Mouse (Mus musculus) liver, adult 2 months (tissue): ENCODE results near the gene Stau1. TPM values are rescaled to one million over a fixed set of nuclear protein-coding genes. Genes with fewer than 3 reads are reported as not detected.

ENCODE experiments used
- DNase-seq: peaks from one replicate; pipeline ENCODE4 v3.0.0-alpha.2; 2011; ENCODE audit warnings: low read depth, low spot score; ENCODE audit errors: extremely low read depth
- H3K27ac ChIP-seq: fragments of 200-500 bp; replicated peaks from 2 replicates; pipeline ENCODE4 v1.5.1; 2012; ENCODE audit warnings: low read depth, mild to moderate bottlenecking, control low read depth, inconsistent platforms, low read length; ENCODE audit not compliant: insufficient read depth
- H3K27me3 ChIP-seq: fragments of 200-500 bp; 2 replicates; pipeline ENCODE4 v1.6.1; 2012; ENCODE audit warnings: mild to moderate bottlenecking, moderate library complexity, low read length, inconsistent platforms; ENCODE audit not compliant: control insufficient read depth, insufficient read depth
- H3K36me3 ChIP-seq: fragments of 200-500 bp; 2 replicates; pipeline ENCODE4 v1.6.1; 2012; ENCODE audit warnings: low read length, inconsistent platforms; ENCODE audit not compliant: control insufficient read depth, insufficient read depth
- H3K4me1 ChIP-seq: fragments of 200-500 bp; 2 replicates; pipeline ENCODE4 v1.6.1; 2011; ENCODE audit warnings: low read length; ENCODE audit not compliant: control insufficient read depth, insufficient read depth
- H3K4me3 ChIP-seq: fragments of 200-500 bp; 2 replicates; pipeline ENCODE4 v1.5.1; 2011; ENCODE audit warnings: low read depth, mild to moderate bottlenecking, control low read depth, low read length, moderate library complexity; ENCODE audit not compliant: insufficient read depth
- H3K79me2 ChIP-seq: fragments of 200-500 bp; 2 replicates; pipeline ENCODE4 v1.6.1; 2012; ENCODE audit warnings: inconsistent platforms, mild to moderate bottlenecking, low read length, moderate library complexity; ENCODE audit not compliant: control insufficient read depth, insufficient read depth
- H3K9ac ChIP-seq: fragments of 200-500 bp; 2 replicates; pipeline ENCODE4 v1.6.1; 2012; ENCODE audit warnings: low read depth, mild to moderate bottlenecking, control low read depth, inconsistent platforms, low read length
- CTCF ChIP-seq: fragments of 200-500 bp; IDR thresholded peaks from 2 replicates; pipeline ENCODE4 v1.5.1; 2011; ENCODE audit warnings: low read depth, low read length, control low read depth
- POLR2A ChIP-seq: fragments of 200-500 bp; IDR thresholded peaks from 2 replicates; pipeline ENCODE4 v1.6.1; 2011; ENCODE audit warnings: low read length, control low read depth; ENCODE audit not compliant: insufficient read depth; ENCODE audit errors: extremely low read depth
- WGBS: fragments of 180-500 bp; shearing (Covaris S2); methylation state at CpG from one replicate; pipeline ENCODE4 v1.1.7; 2018; 5-methylcytosine and 5-hydroxymethylcytosine counted together
- polyA plus RNA-seq: library from polyadenylated mRNA; depleted of rRNA; stranded (reverse); fragments of >200 nt; gene quantifications from 2 replicates; pipeline ENCODE4 v1.2.3, GENCODE M21; 2012
- total RNA-seq: library from RNA; depleted of rRNA; stranded (reverse); fragments of >200 nt; gene quantifications from 2 replicates; pipeline ENCODE4 v1.2.3, GENCODE M21; 2014

The Stau1 gene
- total and polyA plus RNA-seq, 2 experiments: 23.8 to 25.1 TPM

DNA sequence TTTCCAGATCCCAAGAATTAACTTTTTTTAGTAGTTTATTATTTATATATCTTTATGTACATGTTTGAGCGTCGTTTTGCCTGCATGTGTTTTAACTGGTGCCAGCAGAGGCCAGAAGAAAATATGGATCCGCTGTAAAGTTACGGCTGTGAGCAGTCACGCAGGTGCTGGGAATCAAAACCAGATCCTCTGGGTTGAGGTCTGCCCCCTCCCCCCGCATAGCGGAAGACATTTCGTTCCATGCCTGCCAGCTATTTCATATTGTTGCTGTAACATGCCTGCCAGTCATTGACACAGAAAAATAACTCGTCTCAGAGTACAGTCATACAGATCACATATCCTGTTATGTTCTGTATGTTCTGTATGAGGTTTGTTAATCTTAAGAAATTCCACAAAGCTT is 5.4 kb upstream of the Stau1 start:
- Histone ChIP-seq H3K79me2 (no peaks in the 10 kb centered on the region), H3K27ac (no peak overlapping the region), H3K4me3 (no peak overlapping the region), H3K36me3 (no peaks in the 10 kb centered on the region), H3K27me3 (no peaks in the 10 kb centered on the region), H3K9ac (no peak overlapping the region), H3K4me1 (peaks cover 9% of the 10 kb centered on the region; the same call in 1 of the 2 replicates)
- WGBS: 78% methylated on average over 9 of the region's 9 CpGs
- no peak for DNase-seq
- TF ChIP-seq CTCF: no peak
- TF ChIP-seq POLR2A: no peak

- Histone ChIP-seq H3K4me1 (peaks cover 17% of the 10 kb centered on the region), H3K27me3 (no peaks in the 10 kb centered on the region), H3K4me3 (peak overlapping the region; percentile 59), H3K27ac (peak overlapping the region; percentile 69), H3K79me2 (peaks cover 21% of the 10 kb centered on the region), H3K36me3 (no peaks in the 10 kb centered on the region), H3K9ac (peak overlapping the region; percentile 80)
- TF ChIP-seq POLR2A (no peak), CTCF (no peak)
- 32% methylated on average over 8 of the region's 8 CpGs for WGBS
- no peak for DNase-seq
These were observed 415 bp upstream of the Stau1 start for GRCm38 (mm10) chr2:166996533-166996894.

DNA sequence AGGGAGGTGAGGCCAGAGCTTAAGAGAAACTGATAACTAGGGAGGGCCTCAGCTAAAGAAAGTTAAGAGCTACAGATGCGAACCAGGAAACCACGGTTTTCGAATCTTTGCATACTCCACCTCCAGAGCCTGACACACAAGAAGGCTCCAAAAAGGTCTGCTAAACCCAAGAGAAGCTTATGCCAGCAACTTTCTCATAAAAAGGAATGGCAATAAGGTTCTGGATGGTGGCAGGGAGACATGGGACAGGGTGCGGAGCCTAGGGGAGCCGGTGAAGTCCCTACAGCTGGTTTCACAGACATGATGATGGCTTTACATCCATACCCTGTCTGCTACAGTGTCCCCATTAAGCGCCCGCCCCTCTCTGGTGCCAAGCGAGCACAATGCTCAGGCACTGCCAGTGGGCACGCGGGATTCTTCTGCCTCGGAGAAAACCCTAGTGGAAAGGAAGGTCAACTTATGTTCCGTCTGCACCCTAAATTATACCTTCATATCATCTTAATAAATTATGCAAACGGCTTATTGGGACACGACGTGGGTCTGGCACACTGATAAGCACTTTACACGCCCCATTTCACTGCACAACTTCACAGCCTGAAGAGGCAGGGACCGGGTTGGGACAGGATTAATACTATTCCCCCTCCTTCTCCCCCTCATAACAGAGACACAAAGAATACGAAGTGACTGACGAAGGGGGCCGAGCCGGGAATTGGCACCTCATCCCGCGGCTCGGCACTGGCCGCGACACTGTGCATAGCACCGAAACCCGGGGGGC is 891 bp downstream of the Stau1 start:
- Histone ChIP-seq H3K79me2 (peaks cover 29% of the 10 kb centered on the region), H3K36me3 (no peaks in the 10 kb centered on the region), H3K4me1 (peaks cover 25% of the 10 kb centered on the region), H3K27me3 (no peaks in the 10 kb centered on the region), H3K4me3 (peak overlapping the region; percentile 80), H3K9ac (peak overlapping the region; percentile 91), H3K27ac (peak overlapping the region; percentile 78)
- under 1% methylated on average over 28 of the region's 28 CpGs for WGBS
- DNase-seq: peak; percentile 50
- TF ChIP-seq POLR2A (no peak), CTCF (no peak)

GRCm38 (mm10) chr2:166991945-166992344 is 4.2 kb downstream of the Stau1 start:
- Histone ChIP-seq H3K36me3 (no peaks in the 10 kb centered on the region), H3K4me1 (peaks cover 32% of the 10 kb centered on the region), H3K27me3 (no peaks in the 10 kb centered on the region), H3K9ac (0 out of 2 replicates have a peak overlapping the region, but pooled peaks have one; percentile 44), H3K79me2 (peaks cover 52% of the 10 kb centered on the region), H3K4me3 (no peak overlapping the region), H3K27ac (peak overlapping the region; percentile 92)
- peak; percentile 91 for DNase-seq
- TF ChIP-seq CTCF (no peak), POLR2A (no peak)

- no peak overlapping the region for H3K9ac ChIP-seq
- H3K4me3 ChIP-seq: no peak overlapping the region
- H3K79me2 ChIP-seq: peaks cover 56% of the 10 kb centered on the region
- H3K27me3 ChIP-seq: no peaks in the 10 kb centered on the region
- H3K36me3 ChIP-seq: no peaks in the 10 kb centered on the region
- H3K4me1 ChIP-seq: peaks cover 30% of the 10 kb centered on the region
- TF ChIP-seq CTCF: no peak
- no peak for TF ChIP-seq POLR2A
- WGBS: 71% methylated on average over 7 of the region's 7 CpGs
- H3K27ac ChIP-seq: 0 out of 2 replicates have a peak overlapping the region, but pooled peaks have one; percentile 1
- DNase-seq: no peak
These were observed 5.2 kb downstream of the Stau1 start for GRCm38 (mm10) chr2:166990861-166991260.

DNA sequence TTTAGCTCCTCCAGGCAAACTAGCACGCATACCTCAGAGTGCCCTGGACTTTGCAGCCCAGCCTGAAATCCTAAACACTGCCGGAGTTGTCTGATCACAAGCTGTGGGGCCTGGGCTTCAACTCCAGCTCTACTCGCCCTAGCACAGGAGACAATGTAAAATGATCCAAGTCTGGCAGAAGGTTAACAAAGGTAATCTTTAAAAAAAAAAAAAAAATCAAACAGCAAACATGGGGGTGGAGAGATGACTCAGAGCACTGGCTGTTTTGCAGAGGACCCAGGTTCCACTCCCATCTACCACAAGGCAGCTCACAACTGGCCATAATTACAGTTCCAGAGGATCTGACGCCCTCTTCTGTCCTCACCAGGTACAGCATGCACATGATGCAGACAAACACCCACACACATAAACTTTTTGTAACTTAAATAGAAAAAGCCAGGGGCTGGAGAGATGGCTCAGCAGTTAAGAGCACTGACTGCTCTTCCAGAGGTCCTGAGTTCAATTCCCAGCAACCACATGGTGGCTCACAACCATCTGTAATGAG is 12.7 kb downstream of the Stau1 start:
- Histone ChIP-seq H3K79me2 (peaks cover 32% of the 10 kb centered on the region), H3K4me3 (no peak overlapping the region), H3K36me3 (no peaks in the 10 kb centered on the region), H3K9ac (no peak overlapping the region), H3K27me3 (no peaks in the 10 kb centered on the region), H3K27ac (peak overlapping the region; percentile 14), H3K4me1 (peaks cover 11% of the 10 kb centered on the region)
- TF ChIP-seq POLR2A: no peak
- TF ChIP-seq CTCF: peak; percentile 48; the same call in 1 of the 2 replicates
- 35% methylated on average over 4 of the region's 4 CpGs for WGBS
- peak; percentile 95 for DNase-seq
